Mouse (Mus musculus): ENCODE data around the gene Hist1h2bk. TPM values are rescaled to one million over a fixed set of nuclear protein-coding genes. Genes with fewer than 3 reads are reported as not detected.

Gene Hist1h2bk
- total RNA-seq (2021) = 10 to 100 TPM; 13.9 to 29.0 TPM
- long read RNA-seq, experiment 1 = 0 reads
- long read RNA-seq, experiment 2 = 0 reads

DNA sequence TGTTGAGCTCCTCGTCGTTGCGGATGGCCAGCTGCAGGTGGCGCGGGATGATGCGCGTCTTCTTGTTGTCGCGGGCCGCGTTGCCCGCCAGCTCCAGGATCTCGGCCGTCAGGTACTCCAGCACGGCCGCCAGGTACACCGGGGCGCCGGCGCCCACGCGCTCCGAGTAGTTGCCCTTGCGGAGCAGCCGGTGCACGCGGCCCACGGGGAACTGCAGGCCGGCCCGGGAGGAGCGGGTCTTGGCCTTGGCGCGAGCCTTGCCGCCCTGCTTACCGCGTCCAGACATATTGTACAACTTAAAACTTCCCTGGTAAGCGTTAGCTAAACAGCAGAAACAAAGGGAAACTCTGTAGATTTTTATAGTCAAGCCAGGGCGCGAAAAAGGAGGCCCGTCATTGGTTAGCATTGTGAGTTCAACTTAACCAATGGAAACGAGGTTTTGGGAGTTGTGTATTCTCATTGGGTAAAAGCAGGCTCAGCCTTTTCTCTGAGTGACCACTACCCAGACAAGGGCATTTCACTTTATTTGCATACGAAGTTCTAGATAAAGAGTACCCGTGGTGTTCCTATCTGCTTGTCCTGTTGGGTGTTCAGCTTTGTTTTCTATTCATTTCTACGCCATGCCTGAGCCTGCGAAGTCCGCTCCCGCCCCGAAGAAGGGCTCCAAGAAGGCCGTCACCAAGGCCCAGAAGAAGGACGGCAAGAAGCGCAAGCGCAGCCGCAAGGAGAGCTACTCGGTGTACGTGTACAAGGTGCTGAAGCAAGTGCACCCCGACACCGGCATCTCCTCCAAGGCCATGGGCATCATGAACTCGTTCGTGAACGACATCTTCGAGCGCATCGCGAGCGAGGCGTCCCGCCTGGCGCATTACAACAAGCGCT is at the start of gene Hist1h2bk, which contains the start of gene Hist1h2ah:
Hist1h2bk (plus strand) TSS at position 604 of the 882 bp plus-strand sequence.
Hist1h2ah (minus strand) TSS at position 302 of the 882 bp plus-strand sequence.
- peak; percentile 76 for DNase-seq

DNA sequence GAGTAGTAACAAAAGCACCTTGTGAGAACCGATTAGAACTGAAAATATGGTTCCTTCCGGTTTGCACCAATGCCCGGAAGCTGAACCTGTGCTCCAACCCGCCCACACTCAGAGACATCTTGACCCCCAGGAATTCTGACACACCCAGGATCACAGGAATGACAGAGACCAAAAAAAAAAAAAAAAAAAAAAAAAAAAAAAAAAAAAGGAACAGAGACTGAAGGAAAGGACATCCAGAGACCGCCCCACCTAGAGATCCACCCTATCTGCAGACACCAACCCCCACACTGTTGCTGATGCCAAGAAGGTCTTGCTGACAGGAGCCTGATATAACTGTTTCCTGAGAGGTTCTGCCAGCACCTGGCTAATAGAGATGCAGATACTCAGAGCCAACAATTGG is 43.1 kb upstream of the Hist1h2bk start:
- no peak for DNase-seq

DNA sequence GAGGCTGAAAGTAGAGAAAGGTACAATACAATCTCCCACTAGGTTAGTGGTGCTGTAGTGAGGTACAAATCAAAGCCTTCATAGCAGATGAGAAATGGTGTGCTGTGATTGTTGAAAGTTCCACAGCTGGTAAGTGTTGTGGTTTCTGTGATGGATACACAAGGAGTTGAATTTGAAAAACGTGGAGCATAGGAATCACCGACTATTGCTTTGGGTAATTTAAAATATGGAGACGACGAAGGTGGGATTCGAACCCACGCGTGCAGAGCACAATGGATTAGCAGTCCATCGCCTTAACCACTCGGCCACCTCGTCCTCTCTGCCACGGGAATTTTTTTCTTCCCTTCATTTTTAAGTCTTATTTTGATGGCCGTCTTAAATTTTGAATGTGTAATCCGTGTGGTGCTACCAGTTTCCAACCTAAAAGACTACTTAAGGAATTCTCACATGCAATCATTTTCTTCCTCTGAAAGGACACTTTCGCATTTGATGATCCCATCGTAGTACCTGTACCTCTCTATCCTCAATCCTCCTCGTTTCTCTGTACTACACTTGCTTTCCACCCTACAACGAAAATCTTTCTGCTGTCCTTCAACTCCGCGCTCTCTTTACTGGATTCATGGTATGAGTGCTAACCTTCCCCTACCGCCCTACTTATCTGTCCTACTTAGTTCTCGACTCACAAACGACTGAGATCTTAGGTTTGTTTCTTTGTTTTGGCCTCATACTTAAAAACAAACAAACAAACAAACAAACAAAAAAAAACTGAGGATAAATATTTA is 41.5 kb upstream of the Hist1h2bk start:
- no peak for DNase-seq

DNA sequence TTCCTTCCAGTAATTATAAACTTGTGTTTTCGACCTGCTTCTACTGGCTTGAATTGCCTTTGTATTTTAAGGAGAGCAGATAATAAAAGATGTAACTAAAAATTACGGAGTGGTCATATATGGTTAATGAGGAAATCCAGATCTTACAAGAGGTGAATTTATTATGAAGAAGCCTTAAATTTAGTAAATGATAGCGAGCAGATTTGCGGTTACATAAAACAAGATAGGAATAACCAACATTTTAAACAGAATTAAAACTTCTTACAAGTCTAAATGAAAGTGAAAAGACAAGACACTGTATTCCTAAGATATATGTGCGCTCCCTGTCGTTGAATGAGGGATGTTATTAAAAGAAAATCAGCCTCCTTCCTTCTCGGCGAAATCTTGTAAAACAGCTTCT is 40.8 kb upstream of the Hist1h2bk start:
- DNase-seq = no peak

DNA sequence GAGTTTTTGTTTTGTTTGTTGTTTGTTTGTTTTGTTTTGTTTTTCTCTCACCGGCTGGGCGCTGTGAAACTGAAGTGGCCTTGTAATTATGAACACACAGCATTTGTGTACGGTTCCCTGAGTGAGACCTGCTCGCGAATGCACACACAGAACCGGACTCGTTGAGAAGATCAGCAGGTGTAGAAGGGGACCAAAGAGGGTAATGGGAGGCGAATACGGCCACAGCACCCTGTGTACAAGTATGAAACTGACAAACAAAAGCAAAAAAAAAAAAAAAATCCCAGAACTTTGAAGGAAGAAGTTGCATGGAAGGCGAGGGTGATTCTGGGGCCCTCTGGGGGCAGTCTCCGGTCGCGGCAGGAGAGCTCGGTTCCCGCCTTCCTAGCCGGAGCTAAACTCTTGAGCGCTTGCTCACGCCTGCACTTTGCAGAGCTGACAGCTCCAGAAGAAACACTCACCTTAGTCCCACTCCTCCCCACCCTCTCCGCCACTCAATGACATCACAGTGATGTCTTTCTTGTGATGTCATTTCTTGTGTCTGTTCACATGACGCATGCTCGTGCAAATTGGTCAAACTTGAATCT is 40.2 kb upstream of the Hist1h2bk start:
- no peak for DNase-seq

DNA sequence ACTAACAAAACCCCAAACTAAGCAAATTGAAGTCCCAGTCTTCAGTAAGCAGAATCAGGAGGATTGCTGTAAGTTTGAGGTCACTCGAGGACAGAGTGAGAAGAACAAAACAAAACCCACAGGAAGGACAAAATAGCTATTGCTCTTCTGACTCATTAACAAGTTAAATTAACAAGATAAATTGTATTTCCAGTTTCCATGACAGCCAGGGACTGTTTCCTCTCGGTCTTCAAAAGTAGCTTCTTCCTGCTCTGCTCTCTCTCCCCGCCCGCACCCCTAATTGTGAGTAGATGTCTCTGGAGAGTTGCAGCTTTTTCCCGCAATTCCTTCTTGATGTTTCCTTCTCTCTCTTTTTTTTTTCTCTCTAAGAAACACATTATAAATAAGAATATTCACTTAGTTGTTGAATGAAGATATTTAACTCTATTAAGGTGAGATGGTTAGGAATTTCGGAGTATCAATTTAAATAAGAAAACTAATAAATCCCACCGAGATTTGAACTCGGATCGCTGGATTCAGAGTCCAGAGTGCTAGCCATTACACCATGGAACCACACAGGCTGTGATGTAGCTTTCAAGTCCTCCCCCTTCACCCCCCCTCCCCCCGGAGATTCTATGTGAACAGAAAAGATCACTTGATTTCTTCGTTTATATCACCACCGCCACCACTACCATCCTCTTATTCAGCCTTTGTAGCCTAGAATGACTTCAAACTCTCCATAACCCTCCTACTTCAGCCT is 39.4 kb upstream of the Hist1h2bk start:
- DNase-seq = no peak

DNA sequence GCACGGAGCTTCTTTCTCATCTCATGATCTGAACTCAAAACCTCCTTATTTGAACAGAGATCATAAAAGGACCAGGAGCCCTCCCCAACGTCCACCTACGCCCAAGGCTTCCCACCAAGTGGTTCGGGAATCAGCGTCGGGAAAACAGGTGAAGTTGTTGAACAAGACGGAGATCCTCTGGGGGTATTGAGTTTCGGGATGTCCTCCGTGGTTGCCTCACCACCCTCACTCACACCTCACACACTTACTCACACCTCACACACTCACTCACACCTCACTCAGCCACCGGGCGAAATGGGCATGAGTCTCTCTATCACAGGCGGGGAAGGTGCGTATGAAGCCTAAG is 38.9 kb upstream of the Hist1h2bk start:
- DNase-seq = no peak

DNA sequence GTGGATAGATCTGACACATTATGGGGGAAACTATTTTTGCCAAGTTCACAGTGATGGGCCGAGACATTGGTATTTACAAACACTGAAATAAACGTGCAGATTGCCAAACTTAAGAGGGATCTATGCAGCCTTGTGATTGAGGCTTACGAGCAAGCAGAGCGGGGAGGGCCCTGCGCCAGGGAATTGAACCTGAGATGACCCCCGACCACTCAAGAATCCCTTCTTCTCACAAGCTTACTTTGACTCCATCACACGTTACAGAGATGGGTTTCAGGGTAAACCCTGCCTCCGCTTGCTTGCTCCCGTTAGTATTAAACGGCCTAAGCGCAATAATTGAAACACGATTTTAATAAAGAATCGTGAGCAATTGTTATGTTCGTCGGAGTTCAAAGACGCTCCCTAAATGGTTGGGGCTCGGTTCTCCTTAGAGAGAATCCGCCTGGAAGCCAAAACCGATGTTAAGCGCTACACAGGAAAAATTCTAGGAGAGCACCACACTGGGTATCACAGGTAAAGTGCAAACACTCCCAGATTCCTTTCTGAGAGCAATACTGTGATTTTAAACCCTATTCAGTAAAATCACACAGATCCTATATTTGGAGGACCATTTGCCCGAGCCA is 38.4 kb upstream of the Hist1h2bk start:
- DNase-seq = no peak

DNA sequence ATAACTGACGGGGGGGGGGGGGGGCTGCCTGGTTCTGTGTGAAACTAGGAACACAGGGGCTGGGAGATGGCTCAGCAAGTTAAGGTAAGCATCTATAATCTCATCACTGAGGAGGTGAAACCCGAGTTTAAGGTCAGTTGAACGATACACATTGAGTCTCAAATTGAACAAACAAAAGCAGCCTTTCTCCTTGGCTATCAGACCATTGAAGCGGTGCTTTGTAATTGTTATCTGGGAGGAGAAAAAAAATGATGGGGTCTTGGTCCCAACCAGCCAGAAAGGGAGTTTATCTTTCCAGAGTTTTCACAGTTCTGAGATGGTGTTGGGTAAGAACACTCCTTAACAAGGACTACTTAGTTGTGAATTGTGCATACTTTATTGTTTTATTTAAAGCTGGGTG is 37.8 kb upstream of the Hist1h2bk start:
- no peak for DNase-seq

DNA sequence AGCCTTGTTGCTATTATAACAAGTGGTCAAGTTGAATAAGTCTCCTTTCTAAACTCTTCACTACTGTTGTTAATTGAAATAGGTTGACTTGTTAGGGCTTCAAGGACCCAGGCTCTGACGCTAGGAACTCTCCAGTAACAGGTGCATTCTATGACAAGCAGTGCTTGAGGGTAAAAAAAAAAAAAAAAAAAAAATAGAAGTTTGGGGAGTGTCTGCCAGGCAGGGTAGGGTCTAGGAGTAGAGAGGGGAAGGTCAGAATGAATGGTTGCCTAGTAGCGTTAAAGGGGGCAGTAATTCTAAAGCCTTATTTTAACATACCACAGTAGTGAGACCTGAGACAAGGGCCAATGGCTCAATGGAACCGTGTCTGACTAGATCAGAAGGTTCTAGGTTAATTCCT is 37.3 kb upstream of the Hist1h2bk start:
- no peak for DNase-seq

DNA sequence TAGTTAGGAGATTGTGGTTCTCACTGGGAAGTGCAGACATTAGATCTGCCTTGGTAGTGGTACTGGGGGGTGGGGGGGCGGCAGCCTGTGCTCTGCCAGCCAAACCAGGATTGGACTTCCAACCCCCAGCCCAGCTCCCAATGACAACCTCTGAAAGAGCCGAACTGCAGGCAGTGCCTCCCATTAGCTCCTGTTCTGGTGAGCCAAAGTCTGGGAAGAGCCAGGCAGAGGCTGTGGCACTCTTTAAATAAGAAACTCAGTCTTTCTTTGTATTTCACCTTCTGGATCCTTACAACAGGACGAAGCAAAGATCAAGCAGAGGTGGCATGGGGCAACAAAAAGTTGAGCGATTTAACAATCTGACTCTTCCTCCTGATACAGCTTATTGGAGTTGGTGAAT is 36.5 kb upstream of the Hist1h2bk start:
- no peak for DNase-seq

DNA sequence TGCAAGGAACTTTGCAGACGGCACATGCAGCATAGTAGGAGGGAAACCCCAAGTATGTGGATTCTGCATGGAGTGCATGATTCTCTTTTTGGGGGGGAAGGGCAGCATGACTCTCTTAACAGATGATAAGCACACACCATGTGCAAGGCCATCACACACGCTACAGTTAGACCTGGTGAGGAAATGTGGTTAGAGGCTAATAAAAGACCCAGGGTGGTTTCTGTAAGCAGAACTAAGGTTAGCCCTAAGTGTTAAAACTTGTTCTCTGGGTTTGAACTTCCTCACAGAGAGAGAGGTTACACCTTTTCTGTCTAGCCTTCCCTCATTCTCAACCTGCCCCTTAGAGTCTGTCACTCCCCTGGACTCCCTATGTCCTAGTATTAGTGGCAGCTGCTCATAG is 34.3 kb upstream of the Hist1h2bk start:
- DNase-seq = no peak

DNA sequence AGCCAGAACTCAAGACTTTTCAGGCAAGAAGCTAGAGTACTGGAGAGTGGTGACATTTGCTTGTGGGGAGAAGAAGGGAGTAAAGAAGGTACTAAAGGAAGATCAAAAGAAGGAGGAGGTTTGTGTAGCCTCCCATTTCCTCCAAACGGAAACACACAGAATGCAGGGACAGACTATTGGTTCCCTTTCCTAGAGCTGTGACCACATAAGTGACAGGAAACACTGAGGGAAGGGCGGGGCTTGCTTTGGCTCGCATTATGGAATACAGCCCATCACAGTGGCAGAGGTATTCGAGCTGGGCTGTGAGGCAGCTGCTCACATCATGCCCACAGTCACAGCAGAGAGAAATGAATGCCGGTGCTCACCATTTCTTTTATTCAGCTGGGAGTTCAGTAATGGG is 33.8 kb upstream of the Hist1h2bk start:
- DNase-seq = no peak

DNA sequence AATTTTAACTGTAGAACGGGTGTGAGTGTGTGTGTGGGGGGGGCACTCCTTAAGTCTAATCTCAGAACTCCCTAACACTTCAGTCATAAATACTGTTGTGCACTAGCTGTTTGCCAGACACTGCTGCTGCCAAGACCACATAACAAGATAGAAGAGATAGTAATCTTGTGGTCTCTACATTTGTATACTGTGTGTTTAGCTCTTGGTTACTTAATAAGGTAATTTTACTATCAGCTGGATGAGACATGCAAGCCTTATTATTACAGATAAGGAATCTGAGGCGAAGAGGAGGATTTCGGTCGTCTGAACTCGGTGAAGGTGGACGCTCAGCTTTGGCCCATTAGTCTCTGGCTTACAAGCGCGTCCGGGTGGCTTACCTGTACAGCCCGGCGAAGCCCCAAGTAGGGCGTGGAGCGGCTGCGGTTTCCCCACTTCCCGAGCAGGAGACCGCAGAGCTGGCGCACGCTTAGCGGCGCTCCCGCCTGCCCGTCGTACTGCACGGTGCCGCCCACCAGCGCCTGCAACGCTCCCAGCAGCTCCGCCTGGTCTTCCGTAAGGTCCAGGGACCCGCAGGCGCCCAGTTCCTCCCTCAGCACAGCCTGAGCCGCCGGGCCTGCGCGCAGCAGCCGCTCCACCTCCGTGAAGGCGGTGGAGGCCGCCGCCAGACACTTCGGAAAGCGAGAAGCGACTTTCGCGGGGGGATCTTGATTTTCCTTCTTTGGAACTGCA is 29.9 kb upstream of the Hist1h2bk start:
- peak; percentile 27 for DNase-seq

DNA sequence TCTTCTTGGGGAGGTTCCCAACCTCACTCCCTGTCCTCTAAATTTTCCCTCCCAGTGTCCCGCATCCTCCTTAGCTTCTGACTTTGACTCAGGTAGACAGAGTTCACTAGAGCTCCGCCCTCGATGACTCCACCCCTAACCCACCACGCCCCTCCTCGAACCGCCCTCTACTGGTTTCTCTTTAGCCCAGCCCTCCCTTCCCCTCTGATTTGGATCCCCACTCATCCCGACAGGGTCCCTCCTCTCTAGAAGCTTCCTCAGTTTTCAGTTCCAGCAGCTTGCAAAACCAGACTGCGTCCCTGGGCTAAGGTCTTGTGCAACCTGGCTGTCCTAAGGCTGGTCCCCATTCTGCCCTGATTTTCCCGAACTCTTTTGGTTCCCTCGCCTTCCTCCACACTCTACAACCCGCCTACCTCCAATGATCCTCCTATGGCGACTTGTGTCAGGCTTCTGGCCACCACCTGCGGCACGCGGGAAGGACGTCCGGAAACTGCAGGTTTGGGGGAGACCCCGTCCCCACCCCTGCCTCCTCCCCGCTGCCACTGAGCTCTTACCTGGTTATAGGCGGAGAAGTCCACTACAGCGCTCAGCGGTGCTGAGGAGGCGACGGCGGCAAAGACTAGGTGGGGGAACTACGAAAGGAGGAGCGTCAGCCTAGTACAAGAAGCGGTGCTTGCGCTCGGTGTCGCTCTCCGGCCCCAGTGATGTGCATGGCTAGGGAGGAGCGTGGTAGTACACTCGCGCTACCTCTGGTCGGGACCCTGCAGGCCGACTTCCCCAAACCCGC is 29.1 kb upstream of the Hist1h2bk start:
- no peak for DNase-seq

DNA sequence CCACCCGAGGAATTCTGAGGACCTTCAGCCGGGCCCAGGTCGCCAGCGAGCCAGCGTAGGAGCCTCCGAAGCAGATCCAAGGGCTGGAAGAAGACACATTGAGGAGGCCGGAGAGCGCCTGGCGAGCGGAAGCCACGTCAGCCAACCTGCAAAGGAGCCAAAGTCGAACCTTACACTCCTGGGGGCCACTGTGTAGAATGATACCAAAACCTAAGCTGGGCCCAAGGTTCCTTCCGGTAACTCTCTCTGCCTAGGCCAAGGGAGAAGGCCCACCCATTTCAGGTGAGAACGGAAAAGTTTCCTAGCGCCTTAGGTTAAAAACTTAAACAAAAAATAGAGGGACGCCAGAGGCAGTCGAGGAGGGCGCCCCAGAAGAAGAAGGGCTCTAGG is 28.6 kb upstream of the Hist1h2bk start:
- no peak for DNase-seq

DNA sequence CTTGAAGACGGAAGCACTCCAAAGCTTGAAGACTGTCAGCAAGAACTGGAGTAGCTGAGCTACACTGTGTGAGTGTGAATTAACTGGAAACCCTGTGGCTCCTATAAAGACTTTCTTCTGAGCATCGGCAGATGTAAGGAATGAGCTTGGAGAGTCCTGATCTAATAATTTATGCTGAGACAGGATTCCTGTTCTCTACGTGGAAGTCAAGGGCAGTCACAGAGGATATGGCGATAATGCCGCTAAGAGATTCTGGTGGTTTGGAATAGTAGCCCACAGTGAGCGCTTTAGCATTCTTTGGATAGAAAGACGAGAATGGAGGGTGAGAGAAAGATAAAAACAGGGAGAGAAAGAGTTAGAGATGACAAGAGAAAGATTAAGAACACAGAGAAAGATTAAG is 27.8 kb upstream of the Hist1h2bk start:
- DNase-seq = no peak

DNA sequence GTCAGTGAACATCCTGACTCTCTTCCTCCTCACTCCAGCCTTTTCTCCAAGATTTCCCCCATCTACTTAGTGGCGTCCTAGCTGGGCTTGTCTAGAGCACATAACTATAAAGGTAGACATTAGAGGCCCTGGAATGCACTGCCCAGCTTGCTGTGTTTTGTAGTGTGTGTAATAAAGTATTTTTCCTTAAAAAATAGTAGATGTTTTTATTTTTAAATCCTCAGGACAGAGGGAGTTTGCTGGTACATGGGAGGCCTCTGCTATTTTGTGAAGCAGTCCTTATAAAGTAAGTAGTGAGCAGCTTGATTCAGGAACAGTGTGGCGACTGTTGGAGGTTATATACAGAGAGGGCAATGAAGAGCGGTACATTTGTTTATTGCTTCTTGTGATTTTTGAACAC is 27.0 kb upstream of the Hist1h2bk start:
- no peak for DNase-seq

DNA sequence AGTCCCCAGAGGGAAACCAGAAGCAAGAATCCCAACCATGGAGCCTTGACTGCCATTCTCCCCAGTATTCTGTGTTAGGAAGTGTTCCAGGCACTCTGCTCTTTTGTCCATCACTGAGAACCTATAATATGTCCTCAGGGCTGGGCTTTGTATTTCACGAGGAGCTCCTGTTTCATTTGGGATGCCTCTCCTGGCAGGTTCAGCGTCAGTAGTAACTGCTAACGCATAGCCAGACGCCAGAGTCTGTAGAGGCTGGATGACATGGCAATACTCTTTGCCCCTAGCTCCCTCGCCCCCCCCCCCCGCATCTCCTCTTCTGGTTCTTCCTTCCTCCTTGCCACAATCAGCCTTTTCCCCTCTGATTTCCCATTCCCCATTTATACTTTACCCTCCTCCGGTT is 26.0 kb upstream of the Hist1h2bk start, which contains the start of gene Prss16:
Prss16 (minus strand) TSS at position 101 of the 400 bp plus-strand sequence.
- no peak for DNase-seq

DNA sequence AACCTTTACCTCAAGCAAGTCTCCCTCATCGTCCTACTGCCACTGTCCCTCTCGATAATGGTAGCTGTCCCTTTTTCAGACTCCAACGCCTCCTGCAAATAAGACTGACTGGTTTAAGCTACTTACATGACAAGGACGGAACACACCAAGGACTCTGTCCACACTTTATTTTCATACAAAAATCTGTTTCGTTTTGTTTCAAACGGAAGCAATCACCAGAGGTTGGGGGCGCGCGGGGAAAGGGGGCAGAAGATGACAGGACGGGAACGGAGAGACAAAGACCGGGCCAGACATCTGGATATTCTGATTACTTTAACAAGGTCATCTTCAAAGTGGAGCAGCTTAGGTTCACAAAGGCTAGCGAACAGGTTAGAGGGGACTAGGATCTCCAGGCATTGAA is 22.0 kb upstream of the Hist1h2bk start:
- no peak for DNase-seq

All from gastrocnemius, postnatal 25 days (tissue).